Mouse (Mus musculus) forebrain, embryonic 10.5 days (tissue): ENCODE data around the gene Slc7a14. TPM values are rescaled to one million over a fixed set of nuclear protein-coding genes. Genes with fewer than 3 reads are reported as not detected.

Experiments
- DNase-seq: peaks from one replicate; pipeline ENCODE4 v3.0.0-alpha.2; 2017; ENCODE audit warnings: low spot score; ENCODE audit errors: extremely low spot score
- H3K27ac ChIP-seq: fragments of 300-500 bp; sonication (generic); 2 replicates; pipeline ENCODE4 v1.5.1; 2016; ENCODE audit warnings: mild to moderate bottlenecking
- H3K27me3 ChIP-seq: fragments of 300-500 bp; sonication (generic); 2 replicates; pipeline ENCODE4 v1.6.1; 2016; ENCODE audit warnings: mild to moderate bottlenecking; ENCODE audit not compliant: poor library complexity, severe bottlenecking
- H3K36me3 ChIP-seq: fragments of 300-500 bp; sonication (generic); replicated peaks from 2 replicates; pipeline ENCODE4 v1.6.1; 2016; ENCODE audit warnings: mild to moderate bottlenecking, moderate library complexity
- H3K4me1 ChIP-seq: fragments of 300-500 bp; sonication (generic); 2 replicates; pipeline ENCODE4 v1.6.1; 2016
- H3K4me3 ChIP-seq: fragments of 300-500 bp; sonication (generic); 2 replicates; pipeline ENCODE4 v1.5.1; 2016; ENCODE audit warnings: mild to moderate bottlenecking, moderate library complexity
- H3K9me3 ChIP-seq: fragments of 300-500 bp; sonication (generic); 2 replicates; pipeline ENCODE4 v1.6.1; 2016; ENCODE audit warnings: mild to moderate bottlenecking, moderate library complexity
- WGBS: fragments of 180-500 bp; shearing (Covaris S2); methylation state at CpG from one replicate; pipeline ENCODE4 v1.1.7; 2016; 5-methylcytosine and 5-hydroxymethylcytosine counted together
- polyA plus RNA-seq: library from polyadenylated mRNA; unstranded; fragments of >200 nt; fragmentation: Nextera tagmentation; extraction: Ambion mirVana; gene quantifications from 2 replicates; pipeline ENCODE4 v1.2.1, GENCODE M21; 2016

Slc7a14 gene
- polyA plus RNA-seq, 1 experiment from 2014 or later = 0.19 TPM

DNA sequence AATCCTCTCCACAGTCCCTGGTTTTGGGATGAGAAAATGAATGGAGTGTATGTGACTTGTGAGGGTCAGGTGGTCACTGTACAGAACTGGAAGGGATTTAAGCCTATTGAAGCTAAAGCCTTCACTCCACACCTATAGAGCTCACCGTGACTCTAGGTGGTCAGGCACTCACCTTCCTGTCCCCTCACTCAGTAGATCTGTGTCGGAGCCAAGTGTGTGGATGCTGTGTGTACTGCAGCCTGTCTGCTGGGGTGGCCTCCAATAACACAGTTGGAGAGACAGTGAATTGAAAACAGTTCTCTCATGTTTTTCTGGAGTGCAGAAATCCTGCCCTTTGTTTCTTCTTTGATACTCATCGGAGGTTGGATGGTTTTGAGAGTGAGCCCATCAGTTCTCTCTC is 144.4 kb downstream of the Slc7a14 start:
- 58% methylated on average over 3 of the region's 3 CpGs for WGBS
- Histone ChIP-seq H3K36me3 (no peaks in the 10 kb centered on the region), H3K4me1 (peaks cover 29% of the 10 kb centered on the region), H3K27ac (peak overlapping the region; percentile 31), H3K27me3 (no peaks in the 10 kb centered on the region), H3K4me3 (no peak overlapping the region), H3K9me3 (no peaks in the 10 kb centered on the region)
- DNase-seq = no peak

DNA sequence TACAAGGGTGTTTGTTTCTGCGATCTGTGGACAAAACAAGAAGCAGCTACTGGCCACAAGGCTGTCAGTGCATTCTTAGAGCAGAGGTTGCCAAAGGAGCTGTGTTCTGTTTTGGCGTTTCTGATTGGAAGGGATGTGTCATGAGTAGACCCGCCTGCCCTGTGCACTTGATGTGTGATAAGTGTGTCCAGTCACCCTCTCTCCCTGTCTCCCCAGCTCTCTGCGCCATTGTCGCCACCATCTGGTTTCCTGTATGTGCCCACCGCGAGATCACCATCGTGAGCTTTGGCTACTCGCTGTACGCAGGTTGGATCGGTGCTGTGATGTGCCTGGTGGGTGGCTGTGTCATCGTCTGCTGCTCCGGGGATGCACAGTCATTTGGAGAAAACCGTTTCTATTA is 147.3 kb downstream of the Slc7a14 start:
- Histone ChIP-seq H3K4me1 (peaks cover 33% of the 10 kb centered on the region), H3K27me3 (no peaks in the 10 kb centered on the region), H3K9me3 (no peaks in the 10 kb centered on the region), H3K27ac (no peak overlapping the region), H3K4me3 (no peak overlapping the region), H3K36me3 (no peaks in the 10 kb centered on the region)
- WGBS = 92% methylated on average over 14 of the region's 14 CpGs
- DNase-seq = no peak

DNA sequence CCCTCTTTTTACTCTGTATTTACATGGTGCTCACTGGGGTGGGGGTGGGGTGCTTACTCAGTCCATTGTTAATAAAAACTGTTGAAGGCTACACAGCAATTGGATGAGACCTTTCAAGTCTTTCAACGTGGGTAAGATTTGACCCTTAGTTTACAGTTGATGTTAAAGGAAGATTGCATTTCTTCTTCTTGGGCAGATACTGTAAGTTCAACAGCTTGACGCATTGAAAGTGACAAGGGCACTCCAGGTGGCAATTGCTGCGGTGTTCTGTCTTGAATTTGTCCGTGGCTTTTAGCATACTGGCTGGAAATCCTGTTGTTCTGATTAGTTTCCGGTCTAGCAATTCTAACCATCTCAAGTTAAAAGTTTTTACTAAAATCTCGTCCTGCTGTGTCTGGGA is 148.8 kb downstream of the Slc7a14 start:
- Histone ChIP-seq H3K27ac (peak overlapping the region; percentile 30; the same call in 1 of the 2 replicates), H3K4me1 (peaks cover 25% of the 10 kb centered on the region), H3K36me3 (no peaks in the 10 kb centered on the region), H3K9me3 (no peaks in the 10 kb centered on the region), H3K27me3 (no peaks in the 10 kb centered on the region), H3K4me3 (no peak overlapping the region)
- WGBS = 36% methylated on average over 6 of the region's 6 CpGs
- DNase-seq = no peak

DNA sequence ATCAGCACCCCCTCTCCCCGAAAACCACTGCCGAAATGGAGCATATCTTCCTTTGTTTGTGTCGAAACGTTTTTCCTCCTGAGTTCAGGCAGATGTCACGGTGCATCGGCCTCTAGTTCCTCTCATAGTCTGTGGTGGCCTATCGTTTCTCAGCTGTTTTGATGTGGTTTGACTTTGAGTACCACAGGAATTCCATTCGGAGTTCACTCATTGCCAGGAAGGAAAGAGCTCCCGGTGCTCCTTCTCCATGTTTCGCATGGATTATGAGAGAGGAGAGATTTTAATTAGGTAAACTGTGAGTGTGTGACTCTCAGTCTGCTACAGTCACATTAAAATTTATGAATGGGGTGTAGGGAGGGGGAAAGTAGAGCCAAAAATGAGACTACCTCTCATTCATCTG is 150.1 kb downstream of the Slc7a14 start:
- no peak for DNase-seq
- Histone ChIP-seq H3K4me1 (peaks cover 24% of the 10 kb centered on the region), H3K9me3 (no peaks in the 10 kb centered on the region), H3K27me3 (no peaks in the 10 kb centered on the region), H3K4me3 (no peak overlapping the region), H3K27ac (no peak overlapping the region), H3K36me3 (no peaks in the 10 kb centered on the region)
- 88% methylated on average over 10 of the region's 10 CpGs for WGBS

DNA sequence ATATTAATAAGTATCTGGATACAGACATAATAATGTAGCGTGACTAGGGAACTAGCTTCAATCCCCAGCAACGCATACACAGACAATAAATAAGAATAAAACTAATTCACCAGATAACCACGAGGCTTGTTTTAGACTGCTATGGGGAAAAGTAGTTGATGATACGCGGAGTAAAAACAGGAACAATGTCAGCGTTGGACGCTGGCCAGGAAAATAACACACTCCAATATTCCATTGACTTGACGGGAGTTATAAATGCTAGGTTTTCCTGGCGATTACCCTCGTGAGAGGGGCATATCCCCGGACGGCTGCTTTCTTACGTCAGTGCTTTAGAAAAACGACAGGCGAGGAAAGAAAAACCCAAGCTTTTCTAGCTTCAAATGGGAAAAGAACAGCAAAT is 152.4 kb downstream of the Slc7a14 start:
- Histone ChIP-seq H3K27ac (no peak overlapping the region), H3K4me1 (peaks cover 31% of the 10 kb centered on the region), H3K27me3 (no peaks in the 10 kb centered on the region), H3K36me3 (no peaks in the 10 kb centered on the region), H3K9me3 (no peaks in the 10 kb centered on the region), H3K4me3 (no peak overlapping the region)
- WGBS = 94% methylated on average over 15 of the region's 15 CpGs
- DNase-seq = no peak

DNA sequence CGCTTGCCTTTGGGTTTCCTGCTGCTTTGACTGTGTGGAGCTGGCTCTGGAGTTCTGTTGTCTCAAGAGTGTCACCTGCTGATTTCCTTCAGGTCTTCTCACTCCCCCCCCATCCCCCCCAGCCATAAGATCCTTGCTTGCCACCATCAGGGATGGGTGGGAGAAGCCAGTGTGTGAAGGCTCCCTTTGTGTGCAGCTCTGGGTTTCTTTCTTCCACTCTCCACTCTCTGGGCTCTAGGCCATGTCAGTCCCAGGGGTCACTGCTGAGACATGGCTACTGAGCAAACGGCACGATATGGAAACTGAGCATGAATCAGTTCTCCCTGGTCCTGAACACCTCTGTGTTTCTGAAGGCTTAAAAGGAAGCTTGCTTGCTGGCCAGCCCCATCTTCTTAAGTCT is 154.1 kb downstream of the Slc7a14 start:
- DNase-seq = no peak
- WGBS = 53% methylated on average over 3 of the region's 3 CpGs
- peak overlapping the region; percentile 51; the same call in 1 of the 2 replicates for H3K27ac ChIP-seq
- no peaks in the 10 kb centered on the region for H3K36me3 ChIP-seq
- no peak overlapping the region for H3K4me3 ChIP-seq
- no peaks in the 10 kb centered on the region for H3K9me3 ChIP-seq
- peaks cover 23% of the 10 kb centered on the region for H3K4me1 ChIP-seq
- H3K27me3 ChIP-seq = peaks cover 5% of the 10 kb centered on the region

Other genes with a start within 250 kb of the Slc7a14 start
- gene Skil, start 215.3 kb downstream of the Slc7a14 start, polyA plus RNA-seq = 24.2 and 25.5 TPM in 2 replicates
- gene Cldn11, start 160.5 kb downstream of the Slc7a14 start, polyA plus RNA-seq = 9.0 TPM in 2 replicates